Mouse (Mus musculus) neural tube, postnatal 0 days (tissue): ENCODE data around the gene Necap2. TPM values are rescaled to one million over a fixed set of nuclear protein-coding genes. Genes with fewer than 3 reads are reported as not detected.

ENCODE experiments used
- polyA plus RNA-seq: library from polyadenylated mRNA; unstranded; fragments of >200 nt; fragmentation: Nextera tagmentation; extraction: Ambion mirVana; gene quantifications from 2 replicates; pipeline ENCODE4 v1.2.1, GENCODE M21; 2015

The Necap2 gene
- polyA plus RNA-seq: 56.6 and 57.3 TPM in 2 replicates

DNA sequence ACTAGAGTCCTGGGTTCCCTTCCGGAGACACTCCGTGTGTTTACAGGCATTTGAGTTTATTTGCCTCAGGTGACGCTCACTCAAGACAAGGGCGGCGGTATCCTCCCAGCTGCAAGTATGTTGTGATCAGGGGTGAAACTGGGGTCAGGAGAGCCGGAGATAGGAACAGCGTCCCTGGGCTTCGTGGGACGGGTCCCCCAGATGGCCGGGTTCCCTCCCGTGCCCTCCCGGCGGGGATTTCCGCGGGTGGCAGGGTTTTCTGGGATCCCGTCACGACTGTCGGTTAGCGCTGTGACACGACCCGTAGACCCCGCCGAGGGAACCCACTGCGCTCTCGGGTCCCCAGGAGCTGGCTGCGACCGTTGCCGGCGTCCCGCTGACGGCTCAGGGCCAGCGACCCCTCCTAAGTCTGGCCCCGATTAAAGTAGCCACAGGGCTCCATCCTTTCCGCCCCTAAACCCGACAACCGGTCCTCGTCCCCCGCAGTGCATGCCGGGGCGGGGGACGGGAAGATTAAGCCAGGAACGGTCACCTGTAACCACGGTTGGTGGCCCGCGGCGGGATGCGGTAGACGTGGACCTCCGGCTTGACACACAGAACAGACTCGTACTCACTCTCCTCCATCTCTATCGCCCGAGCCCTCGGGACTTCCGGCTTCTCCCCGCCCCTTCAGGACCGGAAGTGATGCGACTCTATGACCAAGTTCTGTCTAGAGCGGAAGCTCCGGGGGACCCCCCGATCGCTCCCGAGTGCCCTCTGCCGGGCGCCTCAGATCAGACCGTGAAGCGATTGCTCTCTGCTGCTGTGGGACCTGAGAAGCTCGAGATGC lies at the start of gene Necap2:
Gene Necap2, minus strand, starts transcription at position 677 of the 829 bp plus-strand sequence.

DNA sequence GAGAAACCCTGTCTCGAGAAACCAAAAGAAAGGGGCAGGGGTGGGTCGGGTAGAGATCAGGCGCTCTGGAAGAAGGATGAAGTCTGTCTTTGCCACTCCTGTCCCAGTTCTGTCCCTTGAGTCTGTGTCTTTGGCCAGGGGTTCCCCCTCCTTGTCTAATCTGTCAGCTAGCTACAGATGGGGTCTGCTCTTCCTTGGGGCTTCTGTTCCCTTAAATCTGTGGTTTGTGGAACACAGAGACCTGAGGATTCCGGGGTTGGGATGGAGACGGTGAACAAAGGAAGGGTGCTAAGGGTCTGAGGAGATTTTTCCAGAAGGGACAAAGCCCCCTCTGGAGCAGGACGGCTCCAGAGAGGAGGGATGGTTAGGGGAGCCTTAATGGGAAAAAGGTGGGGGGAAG lies 9.9 kb upstream of the Necap2 start, which contains the start of gene Spata21:
Gene Spata21, plus strand, starts transcription at position 301 of the 400 bp plus-strand sequence.

DNA sequence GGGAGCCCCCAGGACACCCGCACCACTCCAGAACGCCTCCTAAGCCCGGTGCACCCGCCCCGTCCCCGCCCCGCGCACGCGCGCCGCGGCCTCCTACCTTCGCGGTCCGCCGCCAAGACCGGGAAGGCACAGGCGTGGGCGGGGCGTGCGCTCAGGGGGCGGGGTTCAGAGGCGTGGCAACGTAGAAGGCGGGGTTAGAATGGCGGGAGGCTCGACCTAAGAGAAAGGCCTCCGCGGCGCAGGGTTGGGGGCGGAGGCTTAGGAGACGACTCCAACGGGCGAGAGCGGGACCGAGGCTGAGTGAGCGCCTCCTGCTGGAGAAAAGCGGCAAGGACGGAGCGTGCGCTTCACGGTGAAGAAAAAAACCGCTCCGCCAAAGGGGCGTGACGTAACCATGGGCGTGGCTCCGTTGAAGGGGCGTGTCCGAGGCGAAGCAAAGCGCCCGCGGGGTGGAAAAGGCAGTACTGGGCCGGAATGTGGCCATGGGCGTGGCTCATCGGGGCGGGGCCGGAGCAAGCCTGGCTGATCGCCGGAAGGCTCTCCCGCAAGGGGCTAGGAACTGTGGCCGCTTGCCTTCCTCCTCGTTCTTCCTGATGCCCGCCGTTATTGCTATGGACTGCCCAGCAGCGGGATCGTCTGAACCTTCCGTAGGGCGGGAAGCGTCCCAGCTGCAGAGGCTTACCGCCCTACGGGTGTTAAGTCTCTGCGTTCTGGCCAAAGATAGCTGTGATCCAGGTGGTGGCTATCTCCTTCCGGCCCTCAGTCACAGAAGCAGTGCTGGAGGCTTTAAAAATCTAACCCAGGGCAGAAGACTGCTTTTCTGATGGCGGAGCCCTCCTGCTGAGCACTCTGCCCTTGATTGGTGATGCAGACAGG lies 17.5 kb downstream of the Necap2 start, which contains the start of gene Crocc:
Gene Crocc, minus strand, starts transcription at position 125 of the 876 bp plus-strand sequence.

Other genes with a start within 250 kb of the Necap2 start
- 0.11 TPM in 1 of 2 replicates, not detected in the other for gene Padi1, start 232.6 kb downstream of the Necap2 start, polyA plus RNA-seq
- 3.7 and 3.8 TPM in 2 replicates for gene Padi2, start 172.0 kb downstream of the Necap2 start, polyA plus RNA-seq
- 611 and 636 TPM in 2 replicates for gene Sdhb, start 117.2 kb downstream of the Necap2 start, polyA plus RNA-seq
- 176 and 204 TPM in 2 replicates for gene Atp13a2, start 91.5 kb downstream of the Necap2 start, polyA plus RNA-seq
- 137 and 164 TPM in 2 replicates for gene Mfap2, start 67.9 kb downstream of the Necap2 start, polyA plus RNA-seq
- 3.4 TPM in 2 replicates for gene Crocc, start 17.8 kb downstream of the Necap2 start, polyA plus RNA-seq
- gene Spata21, start 10.0 kb upstream of the Necap2 start, polyA plus RNA-seq: 1.8 and 1.9 TPM in 2 replicates
- 17.0 and 17.4 TPM in 2 replicates for gene Szrd1, start 61.4 kb upstream of the Necap2 start, polyA plus RNA-seq
- gene Fbxo42, start 69.6 kb upstream of the Necap2 start, polyA plus RNA-seq: 17.6 and 18.1 TPM in 2 replicates
- 6.8 and 7.7 TPM in 2 replicates for gene Rsg1, start 135.6 kb upstream of the Necap2 start, polyA plus RNA-seq
- 2.4 and 2.9 TPM in 2 replicates for gene Arhgef19, start 161.1 kb upstream of the Necap2 start, polyA plus RNA-seq
- 0.45 and 0.59 TPM in 2 replicates for gene Epha2, start 222.9 kb upstream of the Necap2 start, polyA plus RNA-seq